Mouse (Mus musculus) hindbrain, embryonic 14.5 days (tissue): Measurements from ENCODE around the gene Btc. TPM values are rescaled to one million over a fixed set of nuclear protein-coding genes. Genes with fewer than 3 reads are reported as not detected.

Experiments
- ATAC-seq: fragments of 200-750 bp; cut with Nextera tagmentation; 2 replicates; pipeline ENCODE4 v1.8.0; 2017; ENCODE audit warnings: moderate number of reproducible peaks, mild to moderate bottlenecking, moderate TSS enrichment, moderate library complexity; ENCODE audit not compliant: low FRiP score
- DNase-seq: peaks from one replicate; pipeline ENCODE4 v3.0.0-alpha.2; 2015; ENCODE audit warnings: low spot score
- H3K27ac ChIP-seq: fragments of 300-500 bp; sonication (generic); 2 replicates; pipeline ENCODE4 v1.5.1; 2014; ENCODE audit warnings: mild to moderate bottlenecking, moderate library complexity
- H3K27me3 ChIP-seq: fragments of 300-500 bp; sonication (generic); 2 replicates; pipeline ENCODE4 v1.6.1; 2014; ENCODE audit warnings: mild to moderate bottlenecking, low read length, mixed read lengths; ENCODE audit not compliant: control insufficient read depth, insufficient read depth
- H3K36me3 ChIP-seq: fragments of 300-500 bp; sonication (generic); replicated peaks from 2 replicates; pipeline ENCODE4 v1.6.1; 2014; ENCODE audit not compliant: control insufficient read depth, insufficient read depth
- H3K4me1 ChIP-seq: fragments of 300-500 bp; sonication (generic); replicated peaks from 2 replicates; pipeline ENCODE4 v1.6.1; 2014; ENCODE audit warnings: antibody characterized with exemption, low read length, mixed read lengths; ENCODE audit not compliant: control insufficient read depth, insufficient read depth
- H3K4me2 ChIP-seq: fragments of 300-500 bp; sonication (generic); replicated peaks from 2 replicates; pipeline ENCODE4 v1.6.1; 2014; ENCODE audit warnings: mild to moderate bottlenecking, moderate library complexity
- H3K4me3 ChIP-seq: fragments of 300-500 bp; sonication (generic); replicated peaks from 2 replicates; pipeline ENCODE4 v1.5.1; 2014; ENCODE audit warnings: mild to moderate bottlenecking, low read length
- H3K9ac ChIP-seq: fragments of 300-500 bp; sonication (generic); 2 replicates; pipeline ENCODE4 v1.6.1; 2014
- H3K9me3 ChIP-seq: fragments of 300-500 bp; sonication (generic); 2 replicates; pipeline ENCODE4 v1.6.1; 2016; ENCODE audit warnings: low read length; ENCODE audit not compliant: control insufficient read depth
- WGBS: fragments of 180-500 bp; shearing (Covaris S2); extraction: QIAGEN DNeasy Blood & Tissue Kit; methylation state at CpG from one replicate; pipeline ENCODE4 v1.1.7; 2014; 5-methylcytosine and 5-hydroxymethylcytosine counted together
- polyA plus RNA-seq: library from polyadenylated mRNA; unstranded; fragments of >200 nt; fragmentation: Nextera tagmentation; extraction: Ambion mirVana; gene quantifications from 2 replicates; pipeline ENCODE4 v1.2.1, GENCODE M21; 2014

The Btc gene
- polyA plus RNA-seq, 1 experiment from 2014 or later, result not detected

DNA sequence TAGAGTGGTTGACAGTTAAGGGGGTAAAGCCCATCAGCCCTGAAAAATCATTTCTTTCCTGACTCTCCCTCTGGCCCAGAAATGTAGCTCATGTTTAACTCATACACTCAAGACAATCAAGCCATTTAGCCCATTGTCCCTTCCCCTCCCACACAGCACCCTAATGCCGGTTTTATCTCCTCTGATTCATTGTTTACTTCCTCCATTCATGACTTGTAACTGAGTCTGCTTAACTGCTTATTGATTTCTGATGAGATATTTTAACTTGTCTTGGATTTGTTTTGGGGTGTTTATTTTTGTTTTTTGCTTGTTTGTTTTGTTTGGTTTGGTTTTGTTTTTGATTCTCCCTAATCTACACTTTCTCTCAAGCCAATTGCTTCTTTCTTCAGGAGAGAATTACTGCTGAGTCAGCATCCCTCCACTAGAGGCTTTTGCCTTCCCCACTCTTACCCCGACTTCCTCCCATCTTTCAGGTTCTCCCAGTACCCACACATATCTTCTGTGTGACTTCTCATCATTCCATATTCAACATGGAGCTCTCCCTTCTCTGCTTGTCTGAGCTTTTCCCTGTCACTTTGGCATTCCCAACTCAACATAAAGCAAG, 2.2 kb downstream of the Btc start:
- WGBS, result 44% methylated on average over 2 of the region's 2 CpGs
- no peak for ATAC-seq
- no peak overlapping the region for H3K27ac ChIP-seq

DNA sequence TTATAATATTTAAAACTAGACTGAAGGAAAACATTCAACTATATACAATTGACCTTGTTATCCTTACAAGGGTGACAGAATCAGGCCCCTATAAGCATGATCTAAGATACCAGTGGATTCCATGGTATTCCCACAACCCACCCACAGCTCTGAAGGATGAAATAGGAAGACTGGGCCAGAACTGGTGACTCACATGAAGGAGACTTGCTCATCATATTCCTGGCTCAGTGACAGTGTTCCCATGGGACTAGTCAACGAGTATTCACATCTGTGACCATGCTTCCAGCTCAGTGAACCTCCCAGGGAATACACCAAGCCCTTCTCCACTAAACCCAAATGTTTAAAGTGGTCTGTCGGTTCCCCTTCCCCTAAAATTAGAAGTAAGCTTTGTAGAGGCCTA, 27.3 kb downstream of the Btc start:
- DNase-seq, result no peak
- H3K4me3 ChIP-seq, result no peak overlapping the region

More for the DNA sequence above, 2.2 kb downstream of the Btc start:
- H3K4me2 ChIP-seq, result no peak overlapping the region
- no peaks in the 10 kb centered on the region for H3K27me3 ChIP-seq
- no peaks in the 10 kb centered on the region for H3K9me3 ChIP-seq
- no peak overlapping the region for H3K4me3 ChIP-seq
- no peak for DNase-seq
- no peaks in the 10 kb centered on the region for H3K36me3 ChIP-seq
- H3K9ac ChIP-seq, result no peak overlapping the region
- H3K4me1 ChIP-seq, result no peaks in the 10 kb centered on the region

DNA sequence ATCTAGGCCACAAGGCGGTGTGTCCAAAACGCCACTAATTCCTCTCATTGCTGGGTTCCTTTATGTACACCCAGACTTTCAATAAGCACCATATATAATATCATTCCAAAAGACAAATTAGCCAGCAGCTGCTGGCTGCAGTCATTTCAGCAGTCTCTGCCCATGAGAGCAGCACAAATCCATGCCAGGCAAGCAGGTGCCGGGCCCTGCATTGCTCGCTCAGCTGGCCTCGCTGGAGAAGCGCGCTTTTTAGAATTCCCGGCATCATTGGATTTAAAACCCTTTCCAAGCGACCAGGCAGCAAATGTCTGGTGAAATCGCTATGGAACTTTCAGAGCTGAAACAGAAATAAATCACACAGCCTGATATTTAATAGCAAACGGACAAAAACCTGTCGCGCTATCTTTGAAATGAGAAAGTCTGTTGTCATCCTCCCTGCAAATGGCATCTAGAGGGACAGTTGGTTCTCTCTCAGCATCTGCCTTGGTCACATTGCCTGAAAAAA, 34.7 kb downstream of the Btc start:
- H3K27me3 ChIP-seq, result no peaks in the 10 kb centered on the region
- H3K9me3 ChIP-seq, result no peaks in the 10 kb centered on the region
- no peak overlapping the region for H3K9ac ChIP-seq
- H3K4me2 ChIP-seq, result no peak overlapping the region
- no peak overlapping the region for H3K4me3 ChIP-seq
- DNase-seq (no peak), ATAC-seq (no peak)
- no peaks in the 10 kb centered on the region for H3K36me3 ChIP-seq
- H3K27ac ChIP-seq, result no peak overlapping the region
- H3K4me1 ChIP-seq, result no peaks in the 10 kb centered on the region
- WGBS, result 87% methylated on average over 13 of the region's 13 CpGs

More for the DNA sequence above, 27.3 kb downstream of the Btc start:
- no peak for ATAC-seq
- H3K27ac ChIP-seq, result no peak overlapping the region
- H3K9ac ChIP-seq, result no peak overlapping the region
- H3K4me2 ChIP-seq, result no peak overlapping the region
- no peaks in the 10 kb centered on the region for H3K4me1 ChIP-seq
- no peaks in the 10 kb centered on the region for H3K27me3 ChIP-seq
- 74% methylated on average over 2 of the region's 2 CpGs for WGBS
- no peaks in the 10 kb centered on the region for H3K9me3 ChIP-seq
- no peaks in the 10 kb centered on the region for H3K36me3 ChIP-seq

DNA sequence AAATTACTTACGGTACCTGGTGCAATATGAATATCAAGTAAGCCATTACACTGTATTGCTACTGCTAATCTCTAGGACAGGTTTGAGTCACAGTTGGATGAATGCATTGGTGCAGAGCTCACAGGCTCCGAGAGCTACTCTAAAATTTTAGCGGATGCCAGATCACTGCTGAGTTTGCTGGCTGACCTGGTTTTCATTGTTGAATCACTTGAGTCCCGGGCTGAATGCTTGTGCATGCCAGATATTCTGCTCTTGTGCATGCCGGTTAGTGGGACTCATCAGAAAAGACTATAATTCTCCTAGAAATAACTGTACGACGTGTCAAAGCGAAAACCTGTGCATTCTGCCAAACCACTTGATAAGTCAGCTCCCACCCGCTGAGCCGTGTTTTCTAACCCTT, 35.9 kb downstream of the Btc start:
- Histone ChIP-seq H3K27ac (no peak overlapping the region), H3K36me3 (no peaks in the 10 kb centered on the region), H3K9me3 (no peaks in the 10 kb centered on the region), H3K9ac (no peak overlapping the region), H3K4me2 (no peak overlapping the region), H3K27me3 (no peaks in the 10 kb centered on the region), H3K4me1 (no peaks in the 10 kb centered on the region), H3K4me3 (no peak overlapping the region)
- no peak for ATAC-seq
- DNase-seq, result no peak
- 79% methylated on average over 10 of the region's 10 CpGs for WGBS

DNA sequence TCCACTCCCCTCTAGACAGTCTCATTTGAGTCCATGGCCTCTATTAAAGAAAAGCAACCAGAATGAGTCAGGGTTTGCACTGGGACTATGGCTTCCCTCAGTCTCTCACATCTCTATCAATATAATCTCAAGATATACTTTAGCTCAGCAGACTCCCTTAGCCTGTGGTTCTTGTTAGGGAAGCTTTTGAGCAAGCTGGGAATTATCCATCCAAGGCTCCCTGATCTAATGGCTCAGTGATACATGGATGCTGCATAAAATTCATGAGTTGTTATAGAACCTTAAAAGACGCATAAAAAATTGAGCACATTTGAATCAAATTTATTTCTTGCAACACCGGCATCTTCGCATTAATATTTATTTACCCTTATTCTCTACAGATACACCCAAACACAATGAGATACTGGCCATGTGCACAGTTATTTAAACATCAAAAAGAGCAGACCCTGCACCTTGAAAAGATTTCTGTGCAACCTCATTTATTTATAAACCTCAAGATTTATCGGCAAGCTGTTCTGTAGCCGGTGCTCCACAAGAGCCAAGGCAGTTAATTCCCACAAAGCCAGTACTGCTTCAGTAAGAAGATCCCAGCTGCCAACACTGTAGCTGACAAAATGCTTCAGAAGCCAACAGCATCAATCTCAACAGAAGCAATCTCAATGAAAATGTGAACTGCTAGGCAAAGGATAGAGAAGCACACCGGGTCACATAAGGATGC, 39.4 kb downstream of the Btc start:
- Histone ChIP-seq H3K27me3 (no peaks in the 10 kb centered on the region), H3K36me3 (no peaks in the 10 kb centered on the region), H3K27ac (no peak overlapping the region), H3K4me1 (no peaks in the 10 kb centered on the region), H3K9me3 (no peaks in the 10 kb centered on the region), H3K4me2 (no peak overlapping the region), H3K9ac (no peak overlapping the region), H3K4me3 (no peak overlapping the region)
- DNase-seq (no peak), ATAC-seq (0 out of 2 replicates have a peak, but pooled peaks have one; percentile 37)
- 88% methylated on average over 6 of the region's 6 CpGs for WGBS

- Histone ChIP-seq H3K9me3 (no peaks in the 10 kb centered on the region), H3K4me1 (no peaks in the 10 kb centered on the region), H3K27ac (no peak overlapping the region), H3K4me2 (no peak overlapping the region), H3K36me3 (no peaks in the 10 kb centered on the region), H3K4me3 (no peak overlapping the region), H3K9ac (no peak overlapping the region), H3K27me3 (no peaks in the 10 kb centered on the region)
- ATAC-seq (no peak), DNase-seq (no peak)
- 58% methylated on average over 5 of the region's 5 CpGs for WGBS
Observed at GRCm38 (mm10) chr5:91352645-91353044, 50.1 kb downstream of the Btc start.

DNA sequence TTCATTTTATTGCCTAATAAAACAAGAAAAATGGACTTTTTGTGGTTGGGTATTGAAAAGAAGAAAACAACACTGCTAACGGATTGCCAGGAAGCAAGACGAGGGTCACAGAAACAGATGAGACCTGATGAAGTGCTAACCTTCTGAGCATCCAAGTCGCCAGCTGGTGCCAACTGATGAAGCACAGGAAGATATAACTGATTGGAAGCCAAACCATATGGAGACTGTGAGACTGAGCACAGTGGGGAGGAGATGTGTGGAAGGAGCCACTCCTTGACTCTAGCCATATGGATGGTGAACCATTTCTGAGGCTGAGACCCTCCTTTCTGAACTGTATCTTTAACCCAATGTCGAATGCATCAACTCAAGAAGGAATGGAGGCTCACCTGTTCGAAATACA, 57.1 kb downstream of the Btc start:
- DNase-seq, result no peak
- no peaks in the 10 kb centered on the region for H3K36me3 ChIP-seq
- H3K27me3 ChIP-seq, result no peaks in the 10 kb centered on the region
- H3K27ac ChIP-seq, result no peak overlapping the region
- 82% methylated on average over 5 of the region's 5 CpGs for WGBS
- H3K4me2 ChIP-seq, result no peak overlapping the region
- no peak overlapping the region for H3K9ac ChIP-seq
- no peaks in the 10 kb centered on the region for H3K4me1 ChIP-seq
- no peak for ATAC-seq
- no peak overlapping the region for H3K4me3 ChIP-seq
- H3K9me3 ChIP-seq, result no peaks in the 10 kb centered on the region

- H3K4me1 ChIP-seq, result no peaks in the 10 kb centered on the region
- H3K9ac ChIP-seq, result no peak overlapping the region
- H3K4me2 ChIP-seq, result no peak overlapping the region
- no peaks in the 10 kb centered on the region for H3K36me3 ChIP-seq
- ATAC-seq (no peak), DNase-seq (no peak)
- no peaks in the 10 kb centered on the region for H3K9me3 ChIP-seq
- no peaks in the 10 kb centered on the region for H3K27me3 ChIP-seq
- H3K27ac ChIP-seq, result no peak overlapping the region
- WGBS, result 85% methylated on average over 2 of the region's 2 CpGs
- no peak overlapping the region for H3K4me3 ChIP-seq
Observed at GRCm38 (mm10) chr5:91345064-91345463, 57.7 kb downstream of the Btc start.

DNA sequence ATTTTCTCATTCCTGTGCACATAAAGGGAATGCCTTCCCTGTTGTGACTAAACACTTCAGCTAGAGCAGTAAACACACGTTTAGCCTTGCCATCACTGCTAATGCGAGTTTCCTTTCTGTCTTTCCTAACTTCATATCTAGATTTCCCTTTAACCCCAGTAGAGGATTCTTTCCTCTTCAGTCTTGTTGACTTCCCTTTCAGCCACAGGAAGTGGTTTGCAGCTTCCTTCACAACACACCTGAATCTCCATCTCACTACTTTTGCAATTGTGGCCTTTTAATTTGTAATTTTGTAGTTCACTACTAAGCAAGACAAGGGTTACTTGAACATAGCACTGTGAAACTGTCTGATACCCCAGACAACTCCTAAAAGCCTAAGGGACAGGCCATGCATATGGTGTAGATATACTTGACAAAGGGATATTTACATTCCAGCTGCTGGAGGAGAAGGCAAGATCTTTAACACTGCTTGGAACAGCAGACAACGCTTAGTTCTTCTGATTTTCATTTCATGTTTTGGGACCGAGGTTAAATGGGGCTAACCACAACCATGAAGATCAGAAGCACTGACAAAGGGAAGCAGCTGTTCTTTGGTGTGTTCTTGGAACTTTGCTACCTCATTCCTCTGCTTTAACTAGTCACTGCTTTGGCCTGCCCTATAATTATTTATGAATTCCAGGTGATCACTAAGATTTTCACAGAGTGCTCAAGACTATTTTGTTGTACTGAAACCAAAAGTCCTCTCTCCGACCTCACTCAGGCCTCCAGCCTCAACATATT, 60.6 kb downstream of the Btc start:
- no peak overlapping the region for H3K4me2 ChIP-seq
- H3K9ac ChIP-seq, result no peak overlapping the region
- no peaks in the 10 kb centered on the region for H3K4me1 ChIP-seq
- no peaks in the 10 kb centered on the region for H3K9me3 ChIP-seq
- no peak for ATAC-seq
- DNase-seq, result no peak
- no peaks in the 10 kb centered on the region for H3K36me3 ChIP-seq
- 87% methylated on average over 5 of the region's 5 CpGs for WGBS
- H3K27me3 ChIP-seq, result no peaks in the 10 kb centered on the region
- no peak overlapping the region for H3K4me3 ChIP-seq
- no peak overlapping the region for H3K27ac ChIP-seq
